Mouse (Mus musculus) liver (tissue): ENCODE measurements around the gene Cd8a.
"Not testable (repeated sequence)": the region's sequence is repeated elsewhere in the genome, so short reads cannot be mapped to it uniquely, and the experiment has no call there.

ENCODE experiments used
- DNase-seq: peaks from one replicate; pipeline ENCODE4 v3.0.0-alpha.2; 2020; ENCODE audit warnings: mixed read lengths

Cd8a gene

DNA sequence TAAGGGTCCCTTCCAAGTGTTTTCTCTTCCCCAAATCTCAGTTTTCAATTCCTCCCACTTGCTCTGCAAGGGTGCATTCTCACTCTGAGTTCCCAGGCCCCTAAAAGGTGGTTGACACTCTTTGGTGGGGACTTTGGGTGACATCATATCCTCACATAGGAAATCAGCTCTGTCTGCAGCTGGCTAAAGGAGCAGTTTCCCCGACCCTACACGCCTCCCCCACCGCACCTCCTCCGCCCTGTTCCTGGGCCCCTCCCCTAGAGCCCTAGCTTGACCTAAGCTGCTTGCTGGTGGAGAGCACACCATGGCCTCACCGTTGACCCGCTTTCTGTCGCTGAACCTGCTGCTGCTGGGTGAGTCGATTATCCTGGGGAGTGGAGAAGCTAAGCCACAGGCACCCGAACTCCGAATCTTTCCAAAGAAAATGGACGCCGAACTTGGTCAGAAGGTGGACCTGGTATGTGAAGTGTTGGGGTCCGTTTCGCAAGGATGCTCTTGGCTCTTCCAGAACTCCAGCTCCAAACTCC is at the start of gene Cd8a:
Gene Cd8a (plus strand): TSS at position 179 of the 527 bp plus-strand sequence.
- no peak for DNase-seq

DNA sequence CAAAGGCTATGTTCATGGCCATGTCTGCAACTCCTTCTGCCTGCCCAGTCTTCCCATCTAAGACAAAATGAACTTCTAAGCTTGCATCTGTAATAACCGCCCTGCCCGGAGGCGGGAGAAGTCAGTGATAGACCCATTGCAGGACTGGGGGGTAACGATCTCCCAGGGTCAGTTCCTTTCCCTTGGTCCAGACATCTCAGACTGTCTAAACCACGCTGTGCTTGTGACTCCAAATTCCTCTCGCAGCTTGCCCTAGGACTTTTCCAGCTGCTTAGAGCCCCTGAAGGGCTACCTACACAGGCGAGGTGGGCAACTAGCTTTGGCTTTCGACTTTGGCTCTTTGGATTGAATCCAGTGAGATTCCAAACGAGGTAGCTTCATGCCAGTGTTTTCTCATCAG is 48.4 kb upstream of the Cd8a start:
- DNase-seq: no peak

DNA sequence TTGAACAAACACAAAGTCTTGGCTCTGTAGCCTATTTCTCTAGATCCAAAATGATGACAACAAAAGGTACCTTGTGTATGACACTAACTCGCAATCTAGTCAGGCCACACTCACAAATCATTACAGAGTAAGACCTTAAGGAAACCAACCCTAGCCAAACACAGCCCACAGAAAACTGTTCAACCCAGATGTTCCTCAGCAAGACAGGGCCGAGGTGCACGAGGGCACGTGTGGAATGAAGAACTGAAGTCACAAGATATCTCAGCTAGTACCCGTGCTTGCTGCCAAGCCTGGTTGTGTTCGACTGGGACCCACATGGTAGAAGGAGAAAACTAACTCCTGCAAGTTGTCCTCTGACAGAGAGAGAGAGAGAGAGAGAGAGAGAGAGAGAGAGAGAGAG is 43.3 kb upstream of the Cd8a start:
- no peak for DNase-seq

DNA sequence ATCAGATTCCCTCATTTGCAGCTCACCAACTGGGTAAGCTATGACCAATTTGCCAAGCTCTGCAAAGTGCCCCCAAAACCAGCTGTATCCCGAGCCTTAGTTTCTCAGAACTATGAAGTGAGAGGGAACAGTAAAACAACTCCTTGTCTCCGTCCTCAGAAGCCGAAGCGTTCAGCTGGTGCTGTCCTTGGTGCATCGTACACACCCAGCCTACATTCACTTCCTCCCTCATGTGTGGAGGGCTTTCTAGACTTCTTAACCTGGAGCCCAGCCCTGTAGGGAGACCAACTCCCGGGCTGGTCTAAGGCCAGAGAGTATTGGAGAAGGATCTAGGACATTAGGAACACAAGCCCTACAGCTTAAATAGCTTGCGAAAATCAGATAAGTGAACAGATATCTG is 42.7 kb upstream of the Cd8a start:
- no peak for DNase-seq

DNA sequence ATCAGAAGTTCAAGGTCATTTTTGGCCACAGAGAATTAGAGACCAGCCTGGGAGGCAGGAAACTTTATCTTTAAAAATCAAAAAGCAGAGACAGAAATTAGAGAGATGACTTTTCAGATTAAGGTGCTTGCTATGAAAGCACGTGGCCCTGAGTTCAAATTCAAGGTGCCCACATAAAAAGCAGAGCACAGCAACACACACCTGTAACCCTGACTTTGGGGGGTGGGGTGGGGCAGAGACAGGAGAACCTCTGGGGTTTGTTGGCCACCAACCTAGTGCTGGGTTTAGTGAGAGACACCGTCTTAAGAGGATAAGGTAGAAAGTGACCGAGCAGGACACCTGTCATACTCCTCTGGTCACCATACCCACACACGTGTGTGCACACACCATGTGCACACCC is 41.7 kb upstream of the Cd8a start:
- DNase-seq: not testable (repeated sequence)

DNA sequence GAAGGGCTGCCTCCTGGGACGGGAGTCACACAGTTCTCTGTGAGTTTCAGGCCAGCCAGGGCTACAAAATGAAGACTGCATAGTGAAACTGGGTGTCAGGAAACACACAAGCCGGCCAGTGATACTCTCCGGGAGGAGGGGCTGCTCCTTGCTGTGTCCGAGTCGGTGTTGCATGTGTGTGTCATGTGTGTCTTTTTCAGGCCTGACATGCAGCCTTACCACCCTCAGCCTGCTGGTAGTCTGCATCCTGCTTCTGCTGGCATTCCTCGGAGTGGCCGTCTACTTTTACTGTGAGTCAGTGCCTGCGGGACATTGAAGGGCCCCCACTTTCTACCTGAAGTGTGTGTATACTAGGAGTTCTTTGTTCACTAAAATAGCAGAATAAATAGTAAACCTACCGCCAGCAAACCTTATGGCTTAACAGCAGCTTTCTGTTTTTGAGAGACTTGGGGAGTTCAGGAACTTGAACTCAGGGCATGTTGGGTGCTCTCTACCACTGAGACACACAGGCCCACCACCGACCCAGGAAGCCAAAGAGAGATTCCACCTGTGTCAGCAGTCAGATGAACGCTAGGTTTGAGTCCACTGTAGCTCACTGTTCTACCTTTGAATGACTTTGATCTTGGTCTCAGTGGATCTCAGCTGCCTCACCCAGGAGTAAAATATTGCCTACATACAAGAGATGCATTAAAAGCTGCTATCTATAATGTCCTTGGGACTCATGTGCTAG is 40.8 kb upstream of the Cd8a start:
- DNase-seq: no peak

DNA sequence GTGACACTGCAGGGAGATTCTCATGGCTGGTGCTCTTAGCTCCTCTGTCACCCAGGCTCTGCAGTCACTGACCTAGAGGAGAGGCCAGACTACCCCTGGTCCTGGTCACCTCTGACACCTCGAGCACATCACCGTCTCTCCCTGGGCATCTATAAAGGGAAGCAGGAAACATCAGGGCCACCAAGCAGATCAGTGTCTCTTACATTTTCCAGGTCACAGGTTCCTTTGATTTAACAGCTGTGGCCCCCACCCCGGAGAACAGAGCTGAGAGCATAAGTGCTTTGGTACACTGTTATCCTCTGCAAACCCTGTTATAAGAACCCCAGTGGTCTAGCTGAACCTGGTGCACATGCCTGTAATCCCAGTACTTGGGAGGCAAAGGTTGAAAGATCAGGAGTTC is 40.2 kb upstream of the Cd8a start:
- no peak for DNase-seq

DNA sequence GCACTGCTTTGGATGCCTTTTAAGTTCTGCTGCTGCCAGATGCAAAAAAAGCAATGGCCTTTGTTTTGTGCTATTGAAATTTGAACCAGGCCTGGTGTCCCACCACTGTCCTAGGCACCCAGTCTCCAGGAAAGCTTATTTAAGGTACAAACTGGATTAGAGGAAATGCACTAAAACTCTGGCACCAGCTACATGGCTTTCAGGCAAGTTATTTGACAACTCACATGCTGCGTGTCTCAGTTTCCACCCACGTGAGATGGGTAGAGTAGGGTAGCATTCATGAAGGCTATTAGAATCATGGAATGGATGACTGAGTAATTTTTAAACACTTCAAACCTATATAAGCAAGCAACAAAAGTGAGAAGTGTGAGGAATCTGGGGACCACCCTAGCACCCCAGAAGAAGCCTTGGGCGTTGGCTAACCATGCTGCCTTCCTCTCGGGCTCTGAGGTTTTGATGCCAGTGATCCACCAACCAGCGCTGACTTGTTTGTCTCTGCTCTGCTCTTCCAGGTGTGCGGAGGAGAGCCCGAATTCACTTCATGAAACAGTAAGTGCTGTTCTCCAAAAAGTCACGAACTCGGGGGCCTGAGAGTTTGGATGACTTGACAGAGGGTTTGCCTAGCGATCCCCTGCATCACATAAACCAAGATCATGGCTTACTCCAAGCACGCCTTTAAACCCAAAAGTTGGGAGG is 39.5 kb upstream of the Cd8a start:
- no peak for DNase-seq

DNA sequence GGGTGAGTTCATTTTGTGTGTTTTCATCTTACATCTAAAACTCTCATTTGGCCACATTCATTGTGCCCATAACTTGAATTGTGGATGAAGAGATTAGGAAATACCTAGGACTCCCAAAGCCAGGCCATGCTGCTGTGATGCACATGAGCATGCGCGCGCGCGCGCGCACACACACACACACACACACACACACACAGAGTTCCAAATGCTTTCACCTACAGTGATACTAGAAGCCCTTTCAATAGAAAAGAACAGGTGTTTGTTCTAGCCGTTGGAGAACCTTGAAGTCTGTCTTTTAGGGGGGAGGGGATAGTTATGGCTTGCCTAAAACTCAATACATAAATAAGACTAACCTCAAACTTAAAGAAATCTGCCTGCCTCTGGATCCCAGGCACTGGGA is 35.6 kb upstream of the Cd8a start:
- no peak for DNase-seq

DNA sequence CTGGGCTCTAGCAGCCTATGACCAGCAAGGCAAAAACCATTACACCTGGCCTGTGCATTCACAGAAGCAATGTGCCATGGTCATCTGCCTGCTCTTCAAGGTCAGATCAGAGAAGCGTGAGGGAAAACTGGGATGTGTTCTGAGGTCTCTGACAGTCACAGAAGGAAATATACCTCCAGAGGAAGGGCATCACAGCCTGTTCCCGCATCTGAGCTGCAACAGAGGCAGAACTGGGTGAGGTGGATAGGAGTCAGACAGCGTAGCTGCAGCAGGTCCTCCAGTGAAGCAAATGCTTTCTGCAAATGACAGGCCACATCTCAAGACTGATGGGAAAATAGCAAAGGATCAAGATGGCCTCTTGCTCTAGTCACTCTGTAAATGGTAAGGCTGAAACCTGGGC is 34.3 kb upstream of the Cd8a start:
- DNase-seq: no peak

DNA sequence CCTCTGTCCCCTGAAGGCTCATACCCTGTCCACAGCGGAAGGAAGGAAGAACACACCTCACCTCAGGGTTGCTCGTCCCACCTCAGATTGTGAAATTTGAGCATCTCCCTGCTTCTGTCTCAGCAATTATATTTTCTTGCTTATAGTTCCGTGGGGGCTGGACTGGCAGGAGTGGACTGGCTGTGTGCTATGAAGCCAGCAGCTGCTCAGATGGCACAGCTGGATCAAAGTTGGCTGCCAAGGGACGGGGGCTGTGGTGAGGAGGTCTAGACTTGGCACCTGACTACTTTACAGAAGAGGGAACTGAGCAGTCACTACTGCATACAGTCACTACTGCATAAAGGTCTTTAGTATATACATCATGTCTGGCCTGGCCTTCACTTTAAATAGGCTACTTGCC is 33.9 kb upstream of the Cd8a start:
- DNase-seq: no peak

DNA sequence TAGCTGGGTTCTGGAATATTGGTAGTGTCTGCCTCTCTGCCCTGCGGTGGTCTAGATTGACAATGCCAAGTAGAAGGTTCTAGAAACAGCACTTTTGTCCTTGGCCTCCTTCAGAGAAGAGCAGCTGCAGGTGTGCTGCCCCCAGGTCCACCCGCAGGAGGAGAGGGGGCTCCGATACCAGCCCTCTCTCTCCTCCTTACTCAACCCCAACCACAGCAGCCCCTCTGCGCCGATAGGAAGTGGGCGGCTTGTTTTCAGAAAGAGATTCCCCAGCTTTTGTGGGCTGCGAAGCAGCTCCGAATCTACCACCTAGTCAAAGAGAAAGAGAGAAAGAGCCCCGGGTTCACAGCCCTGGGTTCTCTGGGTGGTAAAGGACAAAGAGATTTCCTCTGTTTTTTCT is 32.0 kb upstream of the Cd8a start:
- DNase-seq: no peak

DNA sequence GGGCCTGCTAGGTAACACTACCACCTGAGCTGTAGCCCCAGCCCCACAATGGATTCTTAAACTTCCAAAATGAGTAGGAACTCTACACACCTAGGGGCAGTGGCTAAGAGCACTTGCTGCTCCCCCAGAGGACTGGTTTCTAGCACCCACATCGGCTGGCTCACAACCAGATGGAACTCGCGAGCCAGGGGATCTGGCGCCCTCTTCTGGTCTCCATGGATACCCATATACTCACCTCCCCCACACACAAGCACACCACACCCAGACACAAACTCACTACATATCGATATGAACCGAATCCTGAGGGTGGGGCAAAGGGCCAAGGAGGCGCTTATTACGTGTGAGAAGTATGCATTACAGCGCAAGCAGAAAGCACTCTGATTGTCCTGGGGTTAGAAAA is 25.2 kb upstream of the Cd8a start:
- no peak for DNase-seq

DNA sequence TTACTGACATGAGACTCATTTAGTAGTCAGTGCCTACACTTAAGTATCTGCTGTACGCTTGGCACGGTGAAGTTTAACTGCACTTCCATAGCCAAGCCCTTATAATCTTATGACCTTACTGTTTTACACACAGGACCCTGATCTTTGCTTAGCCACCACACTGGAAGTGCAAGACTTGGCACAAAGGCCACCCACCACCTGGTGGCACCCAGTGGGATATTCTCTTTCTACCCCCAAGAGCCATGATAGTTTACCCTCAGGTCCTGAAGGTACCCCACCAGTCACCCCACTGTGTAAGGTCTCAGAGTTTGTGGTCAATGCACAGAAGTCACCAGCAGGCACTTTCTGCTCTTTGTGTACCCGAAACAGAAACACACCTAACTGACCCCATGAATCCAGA is 22.0 kb upstream of the Cd8a start:
- DNase-seq: no peak

DNA sequence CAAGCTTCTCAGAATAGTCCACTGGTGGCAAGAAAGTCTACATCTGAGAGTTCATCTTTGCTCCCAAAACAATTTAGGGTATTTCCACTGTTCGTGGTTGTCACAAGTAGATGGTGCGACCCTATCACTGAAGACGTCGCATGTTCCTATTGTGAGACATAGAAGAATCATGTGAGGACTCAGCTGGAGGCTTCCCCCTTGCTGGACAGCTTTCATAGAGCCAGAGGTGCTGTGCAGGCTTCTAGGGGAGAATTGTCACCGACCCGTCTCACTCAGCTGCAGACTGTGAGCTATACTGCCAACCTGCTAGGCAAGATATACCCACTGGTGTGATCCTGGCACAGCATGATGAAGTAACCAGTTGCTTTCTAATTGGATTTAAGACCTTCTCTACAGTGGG is 21.0 kb upstream of the Cd8a start:
- no peak for DNase-seq

DNA sequence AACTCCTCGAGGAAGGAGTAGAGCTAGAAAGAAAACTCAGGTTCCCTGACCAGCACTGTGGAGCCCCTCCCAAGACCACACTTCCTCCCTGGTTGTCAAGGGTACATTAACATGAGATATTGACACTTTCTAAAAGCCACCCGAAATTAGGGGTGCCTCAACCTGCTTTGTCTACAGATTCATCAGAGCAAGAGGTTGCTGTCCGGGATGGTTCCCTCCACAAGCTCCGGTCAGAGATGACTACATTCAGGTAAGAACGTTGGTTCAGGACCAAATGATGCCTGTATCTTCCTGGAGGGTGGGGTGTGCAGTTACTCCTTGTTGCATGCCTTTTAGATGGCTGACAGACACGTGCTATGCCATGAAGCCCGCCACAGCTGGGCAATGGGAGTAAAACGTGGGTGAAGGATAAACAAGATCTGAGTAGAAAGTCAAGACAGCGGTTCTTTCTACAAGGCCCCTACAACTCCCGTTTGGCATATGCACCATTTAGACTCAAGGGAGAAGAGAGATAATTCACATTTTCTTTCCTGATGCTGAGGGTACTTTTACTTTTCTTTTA is 20.3 kb upstream of the Cd8a start:
- no peak for DNase-seq

DNA sequence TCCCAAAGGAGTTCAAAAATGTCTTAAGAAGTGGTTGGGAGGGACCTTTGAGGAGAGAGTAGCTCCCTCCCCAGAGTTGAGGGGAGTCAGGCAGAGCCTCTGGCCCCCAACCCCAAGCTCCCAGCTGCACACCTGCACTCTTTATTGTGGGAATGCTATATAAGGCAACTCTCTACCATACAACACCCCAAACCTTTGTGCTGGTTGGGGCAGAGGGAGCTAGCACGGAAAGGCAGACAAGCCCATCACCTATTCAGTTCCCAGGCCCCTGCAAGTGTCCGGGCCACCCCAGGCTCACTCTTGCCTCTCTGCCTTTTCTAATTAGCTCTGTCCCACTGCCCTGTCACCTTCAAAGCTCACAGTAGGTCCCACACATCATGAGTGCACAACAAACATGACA is 19.5 kb upstream of the Cd8a start:
- no peak for DNase-seq

DNA sequence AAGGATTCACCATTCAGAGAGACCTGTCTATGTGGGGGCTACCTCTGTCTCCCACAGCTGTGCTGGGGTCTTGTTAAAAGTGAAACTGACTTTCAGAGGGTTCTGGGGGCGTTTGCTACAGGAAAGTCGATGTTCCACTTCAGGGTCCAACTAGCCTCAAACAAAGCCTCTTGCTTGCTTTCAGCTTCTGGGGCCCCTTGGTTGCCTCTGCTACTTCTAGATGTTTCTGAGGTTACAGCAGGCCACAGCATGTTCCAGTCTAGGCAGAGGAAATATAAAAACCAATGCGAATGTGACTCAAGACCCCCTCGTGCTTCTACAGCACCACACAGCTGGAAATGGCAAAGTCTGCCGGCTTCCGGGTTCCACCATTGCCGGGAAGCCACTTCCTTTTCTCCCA is 15.7 kb upstream of the Cd8a start:
- DNase-seq: no peak

DNA sequence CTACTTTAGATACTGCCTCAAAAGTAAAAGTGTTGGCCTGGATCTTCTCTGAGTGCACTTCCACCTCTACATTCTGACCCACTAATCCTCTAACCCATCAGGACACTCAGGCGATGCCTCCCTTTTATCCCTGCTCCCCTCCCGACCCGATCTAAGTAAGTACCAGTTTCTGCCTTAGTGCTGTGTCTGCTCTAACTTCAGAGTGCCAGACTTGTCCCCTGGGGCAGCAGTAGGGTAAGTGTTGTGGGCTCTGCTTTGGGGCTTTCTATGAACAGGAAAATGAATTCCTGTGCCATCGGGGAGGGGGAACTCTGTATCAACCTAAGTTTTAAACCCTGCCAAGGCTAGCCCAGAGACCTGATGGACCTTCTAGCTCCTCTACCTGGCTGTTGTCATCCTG is 13.0 kb upstream of the Cd8a start:
- no peak for DNase-seq

DNA sequence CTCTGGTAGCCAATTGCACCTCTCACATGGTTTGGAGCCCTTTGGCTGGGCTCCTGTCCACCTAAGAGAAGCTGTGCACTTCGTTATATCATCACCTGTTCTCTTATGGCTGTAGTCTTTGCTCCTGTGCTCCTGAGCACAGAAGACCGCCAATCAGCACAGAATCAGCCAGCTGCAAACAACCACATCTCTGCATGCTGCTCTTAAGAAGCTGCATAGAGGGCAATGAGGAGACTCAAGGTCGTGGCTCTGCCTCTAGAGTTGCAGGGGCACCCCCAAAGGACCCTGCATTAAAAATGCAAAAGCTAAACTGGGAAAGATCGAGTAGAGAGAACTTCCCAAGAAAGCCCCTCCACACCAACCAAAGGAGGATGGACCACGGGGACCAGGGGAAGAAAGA is 12.5 kb upstream of the Cd8a start:
- no peak for DNase-seq

DNA sequence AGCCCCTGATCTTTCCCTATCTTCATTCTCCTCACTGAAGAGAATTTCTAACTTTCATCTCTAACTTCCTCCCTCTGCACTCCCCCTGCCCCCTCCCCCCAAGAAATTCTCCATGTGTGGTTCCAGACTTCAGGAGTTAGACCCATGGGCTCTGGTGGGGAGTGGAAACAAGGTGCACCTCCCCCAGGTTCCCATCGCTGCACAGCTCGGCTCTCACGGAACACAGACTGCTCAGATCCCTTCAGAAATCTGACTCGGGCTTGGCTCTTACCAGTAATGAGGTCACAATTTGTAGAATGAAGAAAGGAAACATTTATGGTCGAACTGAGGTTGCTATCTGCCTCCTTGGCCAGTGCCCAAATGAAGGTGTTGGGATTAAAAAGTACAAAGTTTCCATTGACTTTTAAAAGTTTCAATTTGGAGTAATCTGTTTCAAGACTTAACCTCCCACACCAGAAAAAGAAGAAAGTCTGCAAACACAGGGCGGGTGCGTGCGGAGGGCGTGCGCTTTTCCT is 12.0 kb upstream of the Cd8a start:
- no peak for DNase-seq

DNA sequence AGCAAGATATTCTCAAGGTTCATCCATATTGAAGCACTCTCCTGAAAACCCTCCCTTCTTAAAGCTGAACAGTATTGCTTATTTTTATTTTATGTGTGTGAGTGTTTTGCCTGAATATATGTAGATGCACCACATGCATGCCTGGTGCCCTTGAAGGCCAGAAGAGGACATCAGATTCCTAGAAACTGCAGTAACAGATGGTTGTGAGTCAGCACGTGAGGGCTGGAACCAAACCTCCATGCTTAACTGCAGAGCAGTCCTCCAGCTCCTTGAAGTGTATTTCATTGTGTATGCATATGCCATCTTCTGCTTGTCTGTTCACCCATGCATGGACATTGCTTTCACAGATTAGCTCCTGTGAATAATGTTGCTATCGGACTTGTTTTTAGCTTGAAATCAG is 9.2 kb upstream of the Cd8a start:
- DNase-seq: no peak

DNA sequence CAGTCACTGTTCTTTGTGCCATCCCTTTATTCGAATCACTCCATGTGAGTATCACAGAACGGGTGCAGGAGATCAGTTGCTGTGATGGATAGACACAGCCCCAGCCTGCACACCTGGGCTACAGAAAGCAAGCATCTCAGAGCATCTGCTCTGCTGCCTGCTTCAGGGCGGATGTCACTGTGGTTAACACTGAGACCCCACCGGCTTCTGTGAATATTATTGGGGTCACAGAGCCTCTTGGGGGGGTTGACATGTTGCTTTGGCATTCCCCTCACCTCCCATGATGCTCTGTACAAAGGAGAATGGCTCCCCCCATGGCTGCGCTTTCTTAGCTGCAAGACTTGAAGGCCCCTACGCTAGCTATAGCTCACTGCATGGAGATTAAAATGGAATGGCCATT is 3.8 kb upstream of the Cd8a start:
- DNase-seq: no peak

DNA sequence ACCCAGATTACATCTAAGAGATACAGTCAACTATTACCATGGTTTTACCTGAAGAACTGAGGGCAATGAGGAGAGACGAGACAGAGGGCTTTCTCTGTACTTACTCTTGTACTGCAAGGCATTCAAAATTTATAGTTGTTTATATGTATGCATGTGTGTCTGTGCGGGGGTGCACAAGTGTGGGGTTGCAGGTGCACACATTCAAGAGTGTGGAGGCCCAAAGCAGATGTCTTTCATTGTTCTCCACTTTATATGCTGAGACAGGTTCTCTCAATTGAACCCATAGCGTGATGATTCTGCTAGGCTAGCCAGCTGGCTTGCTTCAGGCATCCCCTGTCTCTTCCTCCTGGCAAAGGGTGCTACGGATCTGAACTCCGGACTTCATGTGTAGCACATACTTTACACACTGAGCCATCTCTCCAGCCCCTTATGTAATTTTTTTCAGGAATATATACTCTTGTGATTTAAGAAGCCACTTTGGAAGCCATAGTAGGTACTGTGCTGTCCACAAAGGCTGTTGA is 2.1 kb upstream of the Cd8a start:
- no peak for DNase-seq
